Mouse (Mus musculus): ENCODE data around the gene Apol7c.
"Not testable (repeated sequence)": the region's sequence is repeated elsewhere in the genome, so short reads cannot be mapped to it uniquely, and the experiment has no call there.

Apol7c gene

DNA sequence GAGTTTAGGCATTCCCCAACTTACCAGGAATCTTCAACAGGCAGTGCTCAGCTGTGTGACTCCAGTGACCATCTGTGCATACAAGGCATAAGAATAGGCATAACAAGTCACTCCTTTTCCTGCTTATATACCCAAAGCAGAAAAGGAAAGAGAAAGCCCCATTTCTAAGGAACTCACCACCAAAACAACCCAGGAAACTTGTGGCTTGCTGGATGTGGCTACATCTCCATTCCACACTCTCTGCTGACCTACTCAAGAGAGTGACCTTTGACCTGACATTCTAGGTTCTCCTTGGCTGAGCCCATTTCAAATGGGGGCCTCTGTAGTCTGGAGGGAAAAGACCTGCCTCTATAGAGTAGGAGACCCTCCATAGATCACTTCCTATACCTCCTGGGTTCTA lies at the start of gene Apol7c:
Gene Apol7c, minus strand, starts transcription at position 101 of the 400 bp plus-strand sequence.
- DNase-seq (ENCODE audit: low spot score in 2 of 2): no peak

DNA sequence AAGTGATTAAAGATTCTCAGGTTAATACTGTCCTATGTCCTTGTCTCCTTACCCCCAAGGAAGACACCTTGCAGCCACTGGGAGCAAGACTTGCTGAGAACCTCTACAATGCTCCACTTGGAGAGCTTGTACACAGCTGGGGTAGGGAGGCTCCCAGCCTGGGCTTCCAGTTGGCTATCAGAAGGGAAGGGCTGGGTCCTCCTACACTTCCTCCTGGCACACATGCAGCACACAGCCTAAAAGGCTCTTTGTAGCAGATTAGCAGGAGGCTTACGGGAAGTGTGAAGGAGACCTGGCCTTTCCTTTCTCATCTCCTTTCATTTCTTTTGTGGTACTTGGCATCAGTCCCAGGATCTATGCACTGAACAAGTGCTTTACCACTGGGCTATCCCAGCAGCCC lies 48.6 kb upstream of the Apol7c start:
- no peak for DNase-seq (ENCODE audit: low spot score in 2 of 2)

DNA sequence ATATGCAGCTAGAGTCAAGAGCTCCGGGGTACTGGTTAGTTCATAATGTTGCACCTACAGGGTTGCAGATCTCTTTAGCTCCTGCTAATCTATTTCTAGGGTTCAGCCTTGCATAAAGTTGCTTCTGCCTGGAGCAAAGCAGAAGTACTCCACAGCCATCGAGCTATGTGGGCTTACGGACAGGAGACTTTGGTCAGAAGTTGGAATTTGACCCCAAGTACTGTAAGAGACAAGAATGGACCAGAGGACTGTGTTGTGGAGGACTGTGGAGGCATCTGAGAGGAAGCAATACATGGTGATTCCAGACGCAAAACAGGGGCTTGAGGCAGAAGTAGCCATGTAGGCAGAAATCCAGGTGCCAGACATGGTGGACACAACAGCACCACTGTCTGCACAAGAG lies 46.2 kb upstream of the Apol7c start:
- no peak for DNase-seq (ENCODE audit: low spot score in 2 of 2)

DNA sequence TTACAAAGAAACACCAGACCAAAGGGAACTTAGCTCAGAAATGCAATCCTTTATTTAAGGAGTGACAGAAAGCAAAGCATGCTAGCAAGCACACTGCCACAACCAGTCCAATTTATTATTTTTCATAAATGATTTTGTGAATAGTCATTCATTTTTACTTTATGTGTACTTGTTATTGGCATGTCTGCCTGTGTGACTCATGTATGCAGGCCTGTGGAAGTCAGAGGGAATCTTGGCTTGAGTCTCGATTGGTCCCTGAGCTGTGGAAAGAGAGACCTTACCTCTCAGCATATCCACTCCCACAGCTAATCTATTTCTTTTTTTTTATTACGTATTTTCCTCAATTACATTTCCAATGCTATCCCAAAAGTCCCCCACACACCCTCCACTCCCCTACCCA lies 45.7 kb upstream of the Apol7c start:
- DNase-seq (ENCODE audit: low spot score in 2 of 2): no peak

DNA sequence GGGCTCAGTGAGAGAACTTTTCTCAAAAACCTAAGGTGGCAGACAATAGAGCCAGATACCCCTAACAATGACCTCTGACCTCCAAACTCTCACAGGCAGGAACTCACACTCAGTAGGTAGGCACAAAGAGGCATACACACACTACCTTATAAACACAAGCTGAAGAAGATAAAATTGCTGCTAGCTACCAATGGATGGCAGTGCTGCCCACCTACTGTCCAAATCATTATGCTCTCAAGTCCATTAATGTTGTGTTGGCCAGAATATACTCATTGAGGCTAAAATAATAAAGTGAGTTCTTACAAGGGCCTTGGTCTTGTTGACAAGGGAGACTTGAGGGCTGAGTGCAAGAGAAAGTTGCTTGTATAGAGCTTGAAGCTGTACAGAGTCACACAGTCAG lies 30.1 kb upstream of the Apol7c start:
- DNase-seq (ENCODE audit: low spot score in 2 of 2): no peak

DNA sequence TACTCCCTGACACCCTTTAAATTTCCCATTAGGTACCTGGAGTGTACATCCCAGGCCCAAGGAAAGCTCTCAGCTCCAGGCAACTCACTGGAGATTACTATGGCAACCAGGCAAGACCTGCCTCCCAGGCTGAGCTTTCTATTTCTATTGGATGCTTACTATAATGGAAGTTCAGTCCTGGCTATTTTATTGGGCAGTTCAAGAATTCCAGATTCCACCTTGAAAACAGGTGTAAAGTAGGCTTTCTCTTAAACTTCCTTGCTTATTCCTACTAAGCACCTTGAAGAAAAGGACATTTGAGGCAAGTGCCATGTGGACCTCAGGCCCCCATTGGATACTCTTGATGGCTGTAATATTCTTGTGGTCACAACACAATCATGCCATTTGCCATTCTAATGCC lies 28.7 kb upstream of the Apol7c start, which contains the start of gene 1700025B11Rik:
Gene 1700025B11Rik, minus strand, starts transcription at position 101 of the 400 bp plus-strand sequence.
- no peak for DNase-seq (ENCODE audit: low spot score in 2 of 2)

DNA sequence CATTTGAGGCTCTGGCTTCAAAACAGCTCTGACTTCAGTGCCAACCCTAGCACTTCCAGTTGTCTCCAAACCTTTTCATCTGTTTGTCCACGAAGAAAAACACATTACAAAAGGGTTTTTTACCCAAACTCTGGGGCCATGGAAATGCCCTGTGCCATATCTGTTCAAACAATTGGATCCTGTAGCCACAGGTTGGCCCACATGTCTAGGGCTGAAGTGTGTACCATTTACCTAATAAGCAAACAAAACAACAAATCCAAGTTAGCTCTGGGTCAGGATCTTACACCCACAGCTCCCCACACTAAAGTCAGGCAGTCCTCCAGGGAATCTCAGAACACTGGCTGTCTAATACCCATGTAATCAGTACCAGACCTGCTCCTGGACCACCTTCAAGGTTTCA lies 6.1 kb upstream of the Apol7c start:
- not testable (repeated sequence) for DNase-seq (ENCODE audit: low spot score in 2 of 2)

DNA sequence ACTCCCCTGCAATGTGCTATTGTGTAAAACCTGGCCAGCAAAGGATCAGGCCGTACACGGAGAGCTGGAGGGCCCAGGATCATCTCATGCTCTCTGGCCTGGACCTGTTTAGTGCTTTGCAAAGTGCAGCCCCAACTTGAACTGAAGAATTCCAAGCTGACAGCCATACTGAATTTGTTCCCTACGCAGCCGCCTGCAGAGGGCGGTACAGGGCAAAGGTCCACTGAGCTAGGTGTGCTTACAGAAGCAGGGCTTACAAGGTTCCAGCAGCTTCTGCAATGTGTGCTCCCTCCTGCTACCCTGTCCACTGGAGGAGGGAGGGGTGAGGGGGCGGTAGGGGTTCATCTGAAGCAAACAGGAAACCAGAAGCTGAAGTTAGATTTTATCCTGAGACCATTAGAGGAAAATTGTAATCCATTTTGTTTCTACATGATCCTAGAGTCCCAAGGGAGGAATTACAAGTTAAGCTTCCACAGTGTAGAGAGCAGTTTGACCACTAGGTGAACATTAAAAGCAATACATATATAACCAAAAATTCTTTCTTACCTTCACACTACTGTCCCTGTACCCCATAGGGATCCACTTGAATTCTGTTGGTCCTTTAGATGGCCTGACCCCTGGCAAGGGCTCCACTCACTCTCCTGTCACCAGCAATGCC lies 9.8 kb downstream of the Apol7c start:
- peak in 1 of 2 experiments; percentile 11 for DNase-seq (ENCODE audit: low spot score in 2 of 2)

DNA sequence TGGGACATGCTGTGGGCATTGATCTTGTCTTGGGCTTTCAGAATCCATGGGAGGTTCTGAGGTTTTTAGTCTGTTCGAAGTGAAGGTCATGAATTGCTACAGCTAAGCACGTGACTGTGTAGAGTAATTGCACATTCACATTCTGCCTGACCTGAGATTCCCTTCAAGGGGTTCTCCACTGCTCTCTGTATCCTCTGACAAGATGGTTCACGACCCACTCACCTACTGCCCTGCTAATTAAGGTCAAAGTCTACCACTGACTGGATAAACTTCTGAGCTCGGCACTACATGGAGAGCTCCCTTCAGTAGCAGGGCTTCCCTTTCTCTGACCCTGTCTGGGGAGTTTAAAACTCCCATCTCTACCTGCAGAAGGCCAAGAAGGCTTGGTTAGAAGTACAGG lies 12.5 kb downstream of the Apol7c start:
- DNase-seq (ENCODE audit: low spot score in 2 of 2): not testable (repeated sequence)

DNA sequence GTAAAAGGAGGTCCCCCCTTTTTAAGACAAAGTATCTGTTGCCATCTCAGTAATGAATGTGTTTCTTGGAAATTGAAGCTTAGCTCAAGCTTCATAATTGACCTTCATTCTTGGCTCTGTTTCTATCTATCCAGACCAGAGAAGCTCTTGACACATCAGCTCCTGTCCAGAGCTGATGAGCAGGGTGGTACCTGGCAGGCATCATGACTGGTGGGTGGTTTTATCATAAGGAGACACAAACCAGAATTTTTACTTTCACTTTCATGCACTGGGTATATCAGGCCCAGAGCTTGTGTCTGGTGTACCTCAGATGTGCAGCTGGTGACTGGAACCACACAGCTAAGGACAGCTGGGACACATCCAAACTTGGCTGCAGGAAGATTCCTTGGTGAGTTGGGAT lies 25.1 kb downstream of the Apol7c start, which contains the start of gene Apol11a:
Gene Apol11a, plus strand, starts transcription at position 306 of the 400 bp plus-strand sequence.
- DNase-seq (ENCODE audit: low spot score in 2 of 2): not testable (repeated sequence)

DNA sequence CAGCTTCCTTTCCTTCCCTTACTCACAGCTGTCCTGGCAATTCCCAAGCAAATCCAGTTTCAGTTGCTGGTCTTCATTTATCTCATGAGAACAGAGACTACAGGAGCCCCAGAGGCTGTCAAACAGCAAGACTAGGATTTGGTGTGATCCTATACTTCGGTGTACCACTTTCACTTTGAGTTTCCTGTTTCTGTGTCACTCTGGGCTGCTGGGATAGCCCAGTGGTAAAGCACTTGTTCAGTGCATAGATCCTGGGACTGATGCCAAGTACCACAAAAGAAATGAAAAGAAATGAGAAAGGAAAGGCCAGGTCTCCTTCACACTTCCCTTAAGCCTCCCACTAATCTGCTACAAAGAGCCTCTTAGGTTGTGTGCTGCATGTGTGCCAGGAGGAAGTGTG lies 38.4 kb downstream of the Apol7c start:
- not testable (repeated sequence) for DNase-seq (ENCODE audit: low spot score in 2 of 2)

DNA sequence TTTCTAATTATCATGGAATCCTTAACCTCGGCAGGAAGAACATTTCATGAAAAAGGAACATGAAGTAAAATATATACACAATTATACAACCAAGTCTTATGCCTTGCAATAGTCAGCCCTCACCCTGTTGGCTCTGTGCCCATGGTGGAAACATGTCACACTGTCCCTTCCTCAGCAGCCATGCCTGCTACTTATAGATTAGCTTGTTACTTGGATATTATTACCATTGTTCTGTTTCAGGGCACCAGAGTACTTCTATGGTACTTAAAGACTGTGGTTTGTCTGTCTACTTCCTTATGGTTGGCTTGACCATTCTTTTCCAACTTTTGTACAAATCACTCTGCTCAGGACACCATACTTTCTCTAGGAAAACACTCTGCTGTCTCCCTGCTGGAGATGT lies 39.9 kb downstream of the Apol7c start:
- DNase-seq (ENCODE audit: low spot score in 2 of 2): not testable (repeated sequence)

DNA sequence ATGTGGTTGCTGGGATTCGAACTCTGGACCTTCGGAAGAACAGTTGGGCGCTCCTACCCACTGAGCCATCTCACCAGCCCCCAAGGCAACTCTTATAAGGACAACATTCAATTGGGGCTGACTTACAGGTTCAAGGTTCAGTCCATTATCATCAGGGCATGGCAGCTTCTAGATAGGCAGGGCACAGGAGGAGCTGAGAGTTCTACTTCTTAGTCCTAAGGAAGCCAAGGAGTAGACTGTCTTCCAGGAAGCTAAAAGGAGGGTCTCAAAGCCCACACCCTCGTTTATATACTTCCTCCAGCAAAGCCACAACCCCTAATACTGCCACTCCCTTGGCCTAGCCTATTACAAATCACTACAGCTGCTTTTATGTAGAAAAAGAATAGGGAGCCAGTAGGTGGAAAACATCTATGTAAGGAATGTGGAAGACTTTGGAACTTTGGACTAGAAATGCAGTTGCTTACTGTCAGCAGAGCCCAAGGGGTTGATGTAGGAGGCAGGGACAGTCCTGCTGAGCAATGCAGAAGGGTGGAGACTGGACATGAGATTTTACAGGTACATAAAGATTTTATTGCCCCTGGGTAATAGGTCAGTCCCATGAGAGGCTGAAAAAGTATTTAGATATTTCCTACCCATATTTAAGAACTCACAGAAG lies 50.8 kb downstream of the Apol7c start:
- DNase-seq (ENCODE audit: low spot score in 2 of 2): no peak

DNA sequence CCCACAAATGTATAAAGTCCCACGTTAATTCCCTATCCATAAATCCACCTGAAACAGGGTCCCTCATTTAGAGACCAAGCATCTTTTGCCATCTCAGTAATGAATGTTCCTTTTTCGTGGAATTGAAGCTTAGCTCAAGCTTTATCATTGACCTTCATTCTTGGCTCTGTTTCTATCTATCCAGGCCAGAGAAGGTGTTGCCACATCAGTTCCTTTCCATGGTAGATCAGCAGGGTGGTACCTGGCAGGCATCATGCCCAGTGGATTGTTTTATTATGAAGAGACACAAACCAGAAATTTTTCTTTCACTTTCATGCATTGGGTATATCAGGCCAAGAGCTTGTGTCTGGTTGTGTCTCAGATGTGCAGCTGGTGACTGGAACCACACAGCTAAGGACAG lies 56.4 kb downstream of the Apol7c start, which contains the start of gene Apol10a:
Gene Apol10a, plus strand, starts transcription at position 355 of the 400 bp plus-strand sequence.
- not testable (repeated sequence) for DNase-seq (ENCODE audit: low spot score in 2 of 2)

Data from spleen, postnatal 14 days (tissue).